Mouse (Mus musculus) stomach, embryonic 15.5 days (tissue): ENCODE results near the gene Plce1. TPM values are rescaled to one million over a fixed set of nuclear protein-coding genes. Genes with fewer than 3 reads are reported as not detected.
A peak's percentile ranks its signal among the peaks of the same experiment; 100 is the strongest.

Source experiments
- ATAC-seq: fragments of 200-750 bp; cut with Nextera tagmentation; 2 replicates; pipeline ENCODE4 v1.8.0; 2017; ENCODE audit warnings: low read depth, moderate number of reproducible peaks, moderate TSS enrichment; ENCODE audit not compliant: insufficient read depth, low FRiP score
- H3K27ac ChIP-seq: fragments of 300-500 bp; sonication (generic); 2 replicates; pipeline ENCODE4 v1.5.1; 2015; ENCODE audit warnings: mild to moderate bottlenecking, inconsistent platforms
- H3K27me3 ChIP-seq: fragments of 300-500 bp; sonication (generic); replicated peaks from 2 replicates; pipeline ENCODE4 v1.6.1; 2015; ENCODE audit warnings: inconsistent platforms
- H3K36me3 ChIP-seq: fragments of 300-500 bp; sonication (generic); 2 replicates; pipeline ENCODE4 v1.6.1; 2015; ENCODE audit warnings: inconsistent platforms
- H3K4me1 ChIP-seq: fragments of 300-500 bp; sonication (generic); 2 replicates; pipeline ENCODE4 v1.6.1; 2015; ENCODE audit warnings: inconsistent platforms
- H3K4me2 ChIP-seq: fragments of 300-500 bp; sonication (generic); 2 replicates; pipeline ENCODE4 v1.6.1; 2015; ENCODE audit warnings: mild to moderate bottlenecking, inconsistent platforms
- H3K4me3 ChIP-seq: fragments of 300-500 bp; sonication (generic); replicated peaks from 2 replicates; pipeline ENCODE4 v1.5.1; 2015; ENCODE audit warnings: inconsistent platforms
- H3K9ac ChIP-seq: fragments of 300-500 bp; sonication (generic); 2 replicates; pipeline ENCODE4 v1.6.1; 2015; ENCODE audit warnings: inconsistent platforms
- H3K9me3 ChIP-seq: fragments of 300-500 bp; sonication (generic); 2 replicates; pipeline ENCODE4 v1.6.1; 2016; ENCODE audit warnings: inconsistent platforms
- WGBS: fragments of 180-500 bp; shearing (Covaris S2); methylation state at CpG from one replicate; pipeline ENCODE4 v1.1.7; 2015; 5-methylcytosine and 5-hydroxymethylcytosine counted together
- polyA plus RNA-seq: library from polyadenylated mRNA; unstranded; fragments of >200 nt; fragmentation: Nextera tagmentation; extraction: Ambion mirVana; gene quantifications from 2 replicates; pipeline ENCODE4 v1.2.1, GENCODE M21; 2015

Gene Plce1
- polyA plus RNA-seq, 1 experiment from 2014 or later: 9.3 TPM

DNA sequence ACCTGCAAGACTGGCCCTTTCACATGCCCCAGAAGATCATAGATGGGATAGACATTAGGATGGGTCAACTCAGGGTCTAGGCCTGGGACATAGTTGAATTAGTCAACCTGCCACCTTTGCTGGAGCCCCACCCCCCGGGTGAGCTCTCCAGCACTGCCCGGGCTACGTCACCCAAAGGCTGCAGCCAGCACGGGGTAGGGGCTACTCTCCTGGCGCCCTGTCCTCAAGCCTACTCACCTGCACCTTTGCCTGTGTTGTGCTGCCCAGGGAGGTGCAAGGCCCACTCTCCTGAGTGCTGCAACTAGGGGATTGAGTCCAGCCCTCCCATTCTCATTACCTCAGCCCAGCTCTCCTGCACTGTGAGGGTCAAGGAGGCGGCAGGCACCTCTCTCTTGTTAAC is 225.5 kb downstream of the Plce1 start:
- Histone ChIP-seq H3K27ac (no peak overlapping the region), H3K4me1 (no peaks in the 10 kb centered on the region), H3K9ac (no peak overlapping the region), H3K4me3 (no peak overlapping the region), H3K36me3 (no peaks in the 10 kb centered on the region), H3K9me3 (no peaks in the 10 kb centered on the region), H3K27me3 (no peaks in the 10 kb centered on the region), H3K4me2 (no peak overlapping the region)
- WGBS: 85% methylated on average over 6 of the region's 6 CpGs
- no peak for ATAC-seq

- no peak overlapping the region for H3K9ac ChIP-seq
- H3K4me3 ChIP-seq: no peak overlapping the region
- H3K27me3 ChIP-seq: no peaks in the 10 kb centered on the region
- H3K4me1 ChIP-seq: no peaks in the 10 kb centered on the region
- no peaks in the 10 kb centered on the region for H3K36me3 ChIP-seq
- no peak overlapping the region for H3K4me2 ChIP-seq
- ATAC-seq: no peak
- no peaks in the 10 kb centered on the region for H3K9me3 ChIP-seq
- H3K27ac ChIP-seq: no peak overlapping the region
- 84% methylated on average over 2 of the region's 2 CpGs for WGBS
Measured at GRCm38 (mm10) chr19:38709376-38709775, 228.5 kb downstream of the Plce1 start.

DNA sequence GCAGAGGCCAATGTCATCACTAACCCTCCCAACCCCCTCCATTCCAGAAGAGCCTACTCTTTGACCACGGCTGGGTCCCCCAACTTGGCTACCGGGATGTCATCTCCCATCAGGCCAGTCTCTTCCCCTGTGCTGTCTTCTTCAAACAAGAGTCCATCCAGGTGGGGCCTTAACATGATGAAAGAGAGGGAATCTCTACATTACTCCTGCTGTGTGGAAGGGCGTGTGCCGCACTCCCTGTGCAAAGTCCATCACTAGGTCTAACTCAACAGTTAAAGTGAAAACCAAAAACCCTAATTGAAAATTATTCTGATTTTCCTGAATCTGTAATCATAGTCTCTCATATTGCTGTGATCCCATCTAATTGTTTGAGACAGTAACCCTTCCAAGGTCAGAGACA is 240.9 kb downstream of the Plce1 start:
- no peak for ATAC-seq
- Histone ChIP-seq H3K4me1 (no peaks in the 10 kb centered on the region), H3K9me3 (no peaks in the 10 kb centered on the region), H3K4me2 (no peak overlapping the region), H3K36me3 (0 out of 2 replicates have a peak, but pooled peaks cover 4% of the 10 kb centered on the region), H3K9ac (no peak overlapping the region), H3K4me3 (no peak overlapping the region), H3K27ac (no peak overlapping the region), H3K27me3 (no peaks in the 10 kb centered on the region)
- WGBS: 88% methylated on average over 4 of the region's 4 CpGs

GRCm38 (mm10) chr19:38722982-38723381 is 242.1 kb downstream of the Plce1 start:
- ATAC-seq: no peak
- Histone ChIP-seq H3K27me3 (no peaks in the 10 kb centered on the region), H3K4me3 (no peak overlapping the region), H3K4me2 (no peak overlapping the region), H3K4me1 (no peaks in the 10 kb centered on the region), H3K9ac (no peak overlapping the region), H3K36me3 (0 out of 2 replicates have a peak, but pooled peaks cover 4% of the 10 kb centered on the region), H3K9me3 (no peaks in the 10 kb centered on the region), H3K27ac (no peak overlapping the region; the same call in 1 of the 2 replicates)
- WGBS: 81% methylated on average over 6 of the region's 6 CpGs

GRCm38 (mm10) chr19:38723969-38724368 is 243.1 kb downstream of the Plce1 start:
- 57% methylated on average over 5 of the region's 5 CpGs for WGBS
- H3K36me3 ChIP-seq: 0 out of 2 replicates have a peak, but pooled peaks cover 4% of the 10 kb centered on the region
- H3K4me2 ChIP-seq: no peak overlapping the region
- H3K4me1 ChIP-seq: no peaks in the 10 kb centered on the region
- no peak overlapping the region for H3K27ac ChIP-seq
- H3K4me3 ChIP-seq: no peak overlapping the region
- H3K9me3 ChIP-seq: no peaks in the 10 kb centered on the region
- no peak overlapping the region for H3K9ac ChIP-seq
- ATAC-seq: no peak
- no peaks in the 10 kb centered on the region for H3K27me3 ChIP-seq

- Histone ChIP-seq H3K4me3 (no peak overlapping the region), H3K36me3 (0 out of 2 replicates have a peak, but pooled peaks cover 4% of the 10 kb centered on the region), H3K9ac (no peak overlapping the region), H3K27me3 (no peaks in the 10 kb centered on the region), H3K4me1 (no peaks in the 10 kb centered on the region), H3K9me3 (no peaks in the 10 kb centered on the region), H3K4me2 (no peak overlapping the region), H3K27ac (no peak overlapping the region)
- WGBS: 62% methylated on average over 6 of the region's 6 CpGs
- ATAC-seq: no peak
Measured at GRCm38 (mm10) chr19:38728842-38729241, 247.9 kb downstream of the Plce1 start.

DNA sequence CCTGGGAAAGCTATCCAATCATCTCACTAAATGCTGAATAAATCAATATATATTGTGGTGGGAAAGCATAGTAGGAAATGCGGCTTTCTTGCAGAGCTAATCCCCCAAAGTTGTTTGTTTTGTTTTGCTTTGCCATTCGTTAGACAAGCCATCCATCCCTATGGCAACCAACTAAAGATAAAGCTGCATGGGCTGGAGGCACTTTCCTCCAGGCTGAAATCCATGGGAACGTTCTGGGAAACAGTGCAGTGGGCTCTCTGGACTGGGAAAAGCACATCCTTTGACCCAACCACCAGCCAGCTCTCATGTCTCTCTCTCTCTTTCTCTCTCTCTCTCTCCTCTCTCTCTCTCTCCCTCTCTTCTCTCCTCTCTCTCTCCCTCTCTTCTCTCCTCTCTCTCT is 248.4 kb downstream of the Plce1 start:
- Histone ChIP-seq H3K9ac (no peak overlapping the region), H3K36me3 (0 out of 2 replicates have a peak, but pooled peaks cover 4% of the 10 kb centered on the region), H3K27ac (no peak overlapping the region), H3K4me3 (no peak overlapping the region), H3K9me3 (no peaks in the 10 kb centered on the region), H3K4me1 (no peaks in the 10 kb centered on the region), H3K4me2 (no peak overlapping the region), H3K27me3 (no peaks in the 10 kb centered on the region)
- whole genome bisulfite sequencing: 21% methylated on average over 3 of the region's 3 CpGs
- ATAC-seq: no peak

DNA sequence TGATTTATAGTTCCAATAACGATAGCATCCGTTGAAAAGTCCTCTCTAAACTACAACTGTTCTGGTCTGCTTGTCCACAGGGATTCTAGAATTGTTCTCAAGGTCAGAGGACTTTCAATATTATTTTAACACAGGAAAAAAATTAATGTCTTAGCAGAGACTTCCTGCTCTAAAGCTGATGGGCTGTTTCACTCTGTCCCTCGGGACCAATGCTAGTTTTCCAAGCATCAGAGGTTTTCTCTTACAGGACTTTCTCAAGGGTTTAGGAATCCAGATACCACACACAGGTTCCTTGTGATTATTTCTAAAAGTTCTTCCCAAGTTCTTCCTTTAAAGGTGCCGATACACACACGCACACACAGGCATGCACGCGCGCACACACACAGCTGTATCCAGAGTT is 263.6 kb downstream of the Plce1 start:
- Histone ChIP-seq H3K9me3 (no peaks in the 10 kb centered on the region), H3K27me3 (no peaks in the 10 kb centered on the region), H3K36me3 (no peaks in the 10 kb centered on the region), H3K9ac (no peak overlapping the region), H3K4me2 (no peak overlapping the region), H3K4me3 (no peak overlapping the region), H3K4me1 (no peaks in the 10 kb centered on the region), H3K27ac (no peak overlapping the region)
- 79% methylated on average over 8 of the region's 8 CpGs for WGBS
- ATAC-seq: no peak

- Histone ChIP-seq H3K4me2 (no peak overlapping the region), H3K9me3 (no peaks in the 10 kb centered on the region), H3K4me1 (no peaks in the 10 kb centered on the region), H3K27me3 (no peaks in the 10 kb centered on the region), H3K4me3 (no peak overlapping the region), H3K36me3 (no peaks in the 10 kb centered on the region), H3K9ac (no peak overlapping the region), H3K27ac (0 out of 2 replicates have a peak overlapping the region, but pooled peaks have one; percentile 16)
- ATAC-seq: no peak
- WGBS: 57% methylated on average over 10 of the region's 10 CpGs
Measured at GRCm38 (mm10) chr19:38745810-38746491, 265.0 kb downstream of the Plce1 start.

GRCm38 (mm10) chr19:38746492-38747014 is 265.6 kb downstream of the Plce1 start:
- ATAC-seq: no peak; the same call in 1 of the 2 replicates
- Histone ChIP-seq H3K27me3 (no peaks in the 10 kb centered on the region), H3K9ac (no peak overlapping the region), H3K36me3 (no peaks in the 10 kb centered on the region), H3K4me3 (no peak overlapping the region), H3K4me2 (no peak overlapping the region), H3K4me1 (no peaks in the 10 kb centered on the region), H3K27ac (0 out of 2 replicates have a peak overlapping the region, but pooled peaks have one; percentile 16), H3K9me3 (no peaks in the 10 kb centered on the region)
- 63% methylated on average over 6 of the region's 6 CpGs for WGBS

DNA sequence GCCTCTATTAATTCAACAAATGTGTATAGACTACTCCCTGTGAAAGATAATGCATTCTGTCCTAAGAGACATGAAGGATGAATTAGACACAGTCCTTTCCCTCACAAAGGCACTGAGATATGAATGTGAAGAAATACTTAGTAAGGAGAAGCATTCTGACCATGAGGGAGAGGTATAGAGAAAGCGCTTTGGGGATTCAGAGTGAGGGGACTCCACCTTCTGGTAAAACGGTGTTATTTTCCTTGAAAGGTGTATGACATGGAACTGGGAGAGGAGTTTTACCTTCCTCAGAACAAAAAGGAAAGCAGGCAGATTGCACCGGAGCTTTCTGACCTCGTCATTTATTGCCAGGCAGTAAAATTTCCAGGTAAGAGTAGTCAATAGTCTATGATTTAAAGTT is 269.3 kb downstream of the Plce1 start:
- Histone ChIP-seq H3K4me2 (no peak overlapping the region), H3K9me3 (no peaks in the 10 kb centered on the region), H3K4me1 (no peaks in the 10 kb centered on the region), H3K27me3 (no peaks in the 10 kb centered on the region), H3K36me3 (no peaks in the 10 kb centered on the region), H3K27ac (no peak overlapping the region), H3K9ac (no peak overlapping the region), H3K4me3 (no peak overlapping the region)
- no peak for ATAC-seq
- WGBS: 48% methylated on average over 4 of the region's 4 CpGs

DNA sequence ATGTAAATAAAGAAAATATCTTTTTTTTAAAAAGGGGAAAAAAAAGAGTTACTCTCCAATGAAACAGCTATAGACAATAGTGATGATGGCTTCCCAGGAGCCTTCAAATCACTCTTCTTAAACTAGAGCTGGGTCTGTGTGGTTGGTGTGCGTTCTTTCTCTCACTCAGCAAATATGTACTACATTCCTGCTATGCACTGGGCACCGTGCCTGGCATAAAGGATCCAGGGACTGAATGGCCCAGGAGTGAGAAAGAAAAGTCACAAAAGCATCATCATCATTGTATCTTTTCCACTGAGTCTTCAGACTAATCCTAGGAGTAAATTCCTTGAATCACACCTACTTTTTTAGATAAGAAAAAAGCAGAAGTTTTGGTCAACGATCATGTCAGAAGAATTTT is 276.3 kb downstream of the Plce1 start:
- Histone ChIP-seq H3K4me1 (no peaks in the 10 kb centered on the region), H3K36me3 (no peaks in the 10 kb centered on the region), H3K4me2 (no peak overlapping the region), H3K9me3 (no peaks in the 10 kb centered on the region), H3K4me3 (no peak overlapping the region), H3K27me3 (no peaks in the 10 kb centered on the region), H3K27ac (no peak overlapping the region), H3K9ac (no peak overlapping the region)
- ATAC-seq: no peak
- 82% methylated on average over 3 of the region's 3 CpGs for WGBS
